Mouse (Mus musculus): ENCODE results near the gene Stx18.

The Stx18 gene

GRCm38 (mm10) chr5:38129339-38129738 is 90.8 kb downstream of the Stx18 start:
- in situ Hi-C loops (cut with MboI) = no loop called here

GRCm38 (mm10) chr5:38136247-38136646 is 97.7 kb downstream of the Stx18 start:
- in situ Hi-C loops (cut with MboI) = no loop called here

GRCm38 (mm10) chr5:38137163-38137562 is 98.6 kb downstream of the Stx18 start:
- in situ Hi-C loops (cut with MboI) = no loop called here

GRCm38 (mm10) chr5:38140893-38141292 is 102.4 kb downstream of the Stx18 start:
- in situ Hi-C loops (cut with MboI) = no loop called here

GRCm38 (mm10) chr5:38146524-38146923 is 108.0 kb downstream of the Stx18 start:
- in situ Hi-C loops (cut with MboI) = no loop called here

- in situ Hi-C loops (cut with MboI) = no loop called here
Observed at GRCm38 (mm10) chr5:38151264-38151663, 112.7 kb downstream of the Stx18 start.

- in situ Hi-C loops (cut with MboI) = no loop called here
Observed at GRCm38 (mm10) chr5:38152201-38153108, 113.9 kb downstream of the Stx18 start.

- in situ Hi-C loops (cut with MboI) = no loop called here
Observed at GRCm38 (mm10) chr5:38153636-38154035, 115.1 kb downstream of the Stx18 start.

- in situ Hi-C loops (cut with MboI) = no loop called here
Observed at GRCm38 (mm10) chr5:38157481-38158020, 119.0 kb downstream of the Stx18 start.

- in situ Hi-C loops (cut with MboI) = no loop called here
Observed at GRCm38 (mm10) chr5:38158501-38158946, 120.0 kb downstream of the Stx18 start.

GRCm38 (mm10) chr5:38158947-38159633 is 120.5 kb downstream of the Stx18 start:
- in situ Hi-C loops (cut with MboI) = no loop called here

GRCm38 (mm10) chr5:38159634-38160413 is 121.3 kb downstream of the Stx18 start, which contains the start of gene Nsg1:
Gene Nsg1, minus strand, starts transcription at chr5:38159907.
- in situ Hi-C loops (cut with MboI) = no loop called here

- in situ Hi-C loops (cut with MboI) = no loop called here
Observed at GRCm38 (mm10) chr5:38168497-38168896, 130.0 kb downstream of the Stx18 start.

GRCm38 (mm10) chr5:38173766-38174165 is 135.2 kb downstream of the Stx18 start:
- in situ Hi-C loops (cut with MboI) = no loop called here

GRCm38 (mm10) chr5:38174256-38174912 is 135.8 kb downstream of the Stx18 start:
- in situ Hi-C loops (cut with MboI) = no loop called here

GRCm38 (mm10) chr5:38184688-38185285 is 146.2 kb downstream of the Stx18 start:
- in situ Hi-C loops (cut with MboI) = no loop called here

- in situ Hi-C loops (cut with MboI) = no loop called here
Observed at GRCm38 (mm10) chr5:38187006-38187405, 148.5 kb downstream of the Stx18 start.

Measured in mature B cell (primary cell).